Mouse (Mus musculus) small intestine, adult 2 months (tissue): ENCODE measurements at regions not wholly inside any gene's neighbourhood (a gene's known extent, or its start where the extent isn't known, plus 50 kb on each side); places are given as distances from the start of the nearest gene placed in this dataset.

Experiments used
- CTCF ChIP-seq: fragments of 200-500 bp; IDR thresholded peaks from 2 replicates; pipeline ENCODE4 v1.5.1; 2012; ENCODE audit warnings: low read depth, mild to moderate bottlenecking, control low read depth, inconsistent platforms, low read length, moderate library complexity, mixed read lengths; ENCODE audit not compliant: insufficient replicate concordance, insufficient read length; ENCODE audit errors: extremely low read depth
- POLR2A ChIP-seq: fragments of 200-500 bp; IDR thresholded peaks from 2 replicates; pipeline ENCODE4 v1.6.1; 2012; ENCODE audit warnings: low read depth, mild to moderate bottlenecking, control low read depth, inconsistent platforms, low read length, moderate library complexity

DNA sequence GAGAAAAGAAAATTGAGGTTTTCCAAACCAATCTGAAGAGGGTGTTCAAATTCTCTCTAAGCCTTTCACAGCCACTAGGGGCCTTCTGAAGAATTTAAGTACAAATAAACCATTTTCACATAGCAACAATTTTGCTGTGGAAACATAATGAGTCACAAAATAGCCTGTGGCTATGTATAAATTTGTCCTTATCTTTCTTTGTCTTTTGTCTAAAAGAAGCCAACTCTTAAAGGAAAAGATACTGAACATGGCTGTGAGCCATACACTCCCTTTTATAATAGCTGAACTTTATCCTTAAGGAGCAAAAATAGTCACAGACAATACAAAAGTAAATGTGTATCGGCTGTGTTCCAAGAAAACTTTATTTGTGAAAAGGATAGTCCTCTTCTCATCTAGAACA, 345.1 kb downstream of the Atp6ap1l start:
- TF ChIP-seq CTCF: no peak
- no peak for TF ChIP-seq POLR2A
